In genomic region chr17:29346496-29347125, GRCm38 (mm10) we compare ENCODE assay signal across 1 mouse cellular context.
TF ChIP-seq lines count a peak whose summit lies in the region.

No protein-coding gene starts in this region.

TF ChIP-seq in CH12.LX, 34 proteins besides CTCF, POLR2A, EP300 and RAD21:
- TF ChIP-seq TBP (conservative IDR thresholded peaks at IDR 0.05; ENCODE audit: low read depth, low read length): no peak
- no peak for TF ChIP-seq IRF4 (IDR thresholded peaks at IDR 0.05; ENCODE audit: low read depth, low read length)
- TF ChIP-seq PAX5 (IDR thresholded peaks at IDR 0.05; ENCODE audit: low read length): no peak
- TF ChIP-seq ELF1 (IDR thresholded peaks at IDR 0.05; ENCODE audit: low read depth, low read length): no peak
